Comparison of ENCODE assay signal across 10 mouse cellular contexts in genomic region chr11:115226811-115227491, GRCm38 (mm10). TPM values are rescaled to one million over a fixed set of nuclear protein-coding genes. Genes with fewer than 3 reads are reported as not detected.
DNase-seq lines count a peak whose midpoint lies in the region; ATAC-seq lines count a peak whose summit lies in the region.
"Had no signal": no experiment of that assay in that cellular context is flagged by ENCODE, and none has a peak within 500 bp of the region (broad histone marks: within the 10 kb centered on the region; RNA-seq: fewer than 3 reads in every experiment).

No protein-coding gene starts in this region.

- no peaks in the 10 kb centered on the region for H3K9me3 ChIP-seq in heart, embryonic 15.5 days (replicated peaks)
- no peaks in the 10 kb centered on the region for H3K9me3 ChIP-seq in midbrain, embryonic 10.5 days (replicated peaks)
- H3K9me3 ChIP-seq: embryonic facial prominence, embryonic 15.5 days; liver, embryonic 15.5 days had no signal

- peaks cover under 1% of the 10 kb centered on the region; the same call in 1 of the 2 replicates for H3K27me3 ChIP-seq in heart, embryonic 15.5 days
- peaks cover 41% of the 10 kb centered on the region for H3K27me3 ChIP-seq in midbrain, embryonic 10.5 days (ENCODE audit: low read depth, poor library complexity, severe bottlenecking)
- H3K27me3 ChIP-seq: liver, embryonic 15.5 days had no signal

- ATAC-seq in heart, embryonic 15.5 days (replicated peaks; ENCODE audit: insufficient number of reproducible peaks, insufficient read depth, low FRiP score, low read depth), result peak; percentile 9; the same call in 1 of the 2 replicates
- ATAC-seq in megakaryocyte progenitor cell, adult 5-6 weeks (replicated peaks; ENCODE audit: poor library complexity), result no peak

- H3K4me2 ChIP-seq in heart, embryonic 15.5 days, result no peak overlapping the region
- H3K4me2 ChIP-seq: embryonic facial prominence, embryonic 15.5 days; liver, embryonic 15.5 days had no signal

- H3K4me1 ChIP-seq in heart, embryonic 15.5 days (replicated peaks), result peaks cover 79% of the 10 kb centered on the region
- peaks cover 93% of the 10 kb centered on the region for H3K4me1 ChIP-seq in midbrain, embryonic 10.5 days

- peak overlapping the region; percentile 13; the same call in 1 of the 2 replicates for H3K27ac ChIP-seq in heart, embryonic 15.5 days
- H3K27ac ChIP-seq in midbrain, embryonic 10.5 days (replicated peaks), result peak overlapping the region; percentile 64
- H3K27ac ChIP-seq: embryonic facial prominence, embryonic 15.5 days; liver, embryonic 15.5 days had no signal

- no peaks in the 10 kb centered on the region for H3K36me3 ChIP-seq in heart, embryonic 15.5 days
- H3K36me3 ChIP-seq in midbrain, embryonic 10.5 days, result no peaks in the 10 kb centered on the region
- H3K36me3 ChIP-seq: embryonic facial prominence, embryonic 15.5 days; liver, embryonic 15.5 days had no signal

- DNase-seq in cerebellum, adult 18-20 months, result peak; percentile 60 to 62
- DNase-seq in cerebellum, adult 11 months, result no peak
- peak; percentile 59 for DNase-seq in ES-CJ7 (ENCODE audit: low read depth, low spot score)
- DNase-seq in midbrain, embryonic 10.5 days (ENCODE audit: low spot score), result no peak
- no peak for DNase-seq in right cerebral cortex, postnatal 14 days
- no peak for DNase-seq in c-Kit-positive CD71-positive TER-119-positive erythroid progenitor cells, embryonic 14.5 days (ENCODE audit: low spot score)

- 50% methylated on average over 14 of the region's 14 CpGs for WGBS in heart, embryonic 15.5 days
- WGBS in midbrain, embryonic 10.5 days, result 44% methylated on average over 14 of the region's 14 CpGs

- no peak overlapping the region for H3K9ac ChIP-seq in heart, embryonic 15.5 days
- H3K9ac ChIP-seq: embryonic facial prominence, embryonic 15.5 days; liver, embryonic 15.5 days had no signal

- H3K4me3 ChIP-seq in heart, embryonic 15.5 days, result no peak overlapping the region
- no peak overlapping the region for H3K4me3 ChIP-seq in midbrain, embryonic 10.5 days
- H3K4me3 ChIP-seq: embryonic facial prominence, embryonic 15.5 days; liver, embryonic 15.5 days had no signal

RNA-seq across cellular contexts. Expression of gene Nat9, which starts 39.3 kb away (rescaled TPM):
- 16.2 and 20.8 TPM in 2 replicates for polyA plus RNA-seq in heart, embryonic 15.5 days (2015; fragmentation: Nextera tagmentation; extraction: Ambion mirVana)
- polyA plus RNA-seq in midbrain, embryonic 10.5 days (2016; fragmentation: Nextera tagmentation; extraction: Ambion mirVana), result 17.8 and 19.5 TPM in 2 replicates
- total RNA-seq in megakaryocyte progenitor cell, adult 5-6 weeks (2015), result 17.4 and 17.8 TPM in 2 replicates
- total RNA-seq in megakaryocyte progenitor cell, adult 5-6 weeks (2017), result 20.2 and 25.5 TPM in 2 replicates

RNA-seq across cellular contexts. Expression of gene Tmem104, which starts 39.7 kb away (rescaled TPM):
- 6.6 and 11.4 TPM in 2 replicates for polyA plus RNA-seq in heart, embryonic 15.5 days (2015; fragmentation: Nextera tagmentation; extraction: Ambion mirVana)
- polyA plus RNA-seq in midbrain, embryonic 10.5 days (2016; fragmentation: Nextera tagmentation; extraction: Ambion mirVana), result 7.1 and 11.3 TPM in 2 replicates
- total RNA-seq in megakaryocyte progenitor cell, adult 5-6 weeks (2015), result 7.8 and 8.3 TPM in 2 replicates
- 2.4 and 8.2 TPM in 2 replicates for total RNA-seq in megakaryocyte progenitor cell, adult 5-6 weeks (2017)

RNA-seq across cellular contexts. Expression of gene Grin2c, which starts 40.1 kb away (rescaled TPM):
- polyA plus RNA-seq in heart, embryonic 15.5 days (2015; fragmentation: Nextera tagmentation; extraction: Ambion mirVana), result 0.10 and 0.16 TPM in 2 replicates
- 0.02 and 0.06 TPM in 2 replicates for polyA plus RNA-seq in midbrain, embryonic 10.5 days (2016; fragmentation: Nextera tagmentation; extraction: Ambion mirVana)
- not detected in 2 replicates for total RNA-seq in megakaryocyte progenitor cell, adult 5-6 weeks (2015)
- not detected in 2 replicates for total RNA-seq in megakaryocyte progenitor cell, adult 5-6 weeks (2017)
- polyA plus RNA-seq: embryonic facial prominence, embryonic 15.5 days had no signal

RNA-seq across cellular contexts. Expression of gene Fdxr, which starts 49.9 kb away (rescaled TPM):
- 10.5 and 12.4 TPM in 2 replicates for polyA plus RNA-seq in heart, embryonic 15.5 days (2015; fragmentation: Nextera tagmentation; extraction: Ambion mirVana)
- polyA plus RNA-seq in midbrain, embryonic 10.5 days (2016; fragmentation: Nextera tagmentation; extraction: Ambion mirVana), result 16.7 and 19.8 TPM in 2 replicates
- total RNA-seq in megakaryocyte progenitor cell, adult 5-6 weeks (2015), result 9.1 and 9.8 TPM in 2 replicates
- 14.2 and 19.1 TPM in 2 replicates for total RNA-seq in megakaryocyte progenitor cell, adult 5-6 weeks (2017)

Comparison
In these comparisons a context has a peak if more than half of its experiments do, and no peak if none do; other contexts are left out.
1. DNase-seq: peak in cerebellum, adult 18-20 months (2 of 2) and ES-CJ7 (single experiment); none in cerebellum, adult 11 months (single experiment), midbrain, embryonic 10.5 days (single experiment), right cerebral cortex, postnatal 14 days (single experiment) and c-Kit-positive CD71-positive TER-119-positive erythroid progenitor cells, embryonic 14.5 days (single experiment).